Mouse (Mus musculus) CH12.LX (cell line): Measurements from ENCODE around the gene Sds. TPM values are rescaled to one million over a fixed set of nuclear protein-coding genes. Genes with fewer than 3 reads are reported as not detected.

ENCODE experiments used
- DNase-seq: peaks from one replicate; pipeline ENCODE4 v3.0.0-alpha.2; 2013; ENCODE audit errors: extremely low read depth
- H3K27ac ChIP-seq: 2 replicates; pipeline ENCODE4 v1.5.1; 2012; ENCODE audit warnings: low read depth, mild to moderate bottlenecking, control low read depth, moderate library complexity; ENCODE audit not compliant: insufficient read depth
- H3K27me3 ChIP-seq: replicated peaks from 2 replicates; pipeline ENCODE3; 2012; ENCODE audit warnings: inconsistent platforms
- H3K36me3 ChIP-seq, 2 experiments: replicated peaks in 1 of 2; 2 replicates each; pipeline versions ENCODE3 to v1.6.1; 2012; ENCODE audit warnings: inconsistent platforms in 1 of 2, low read length in 1 of 2, mild to moderate bottlenecking in 1 of 2, mixed read lengths in 1 of 2, moderate library complexity in 1 of 2; ENCODE audit not compliant: control insufficient read depth in 1 of 2, insufficient read depth in 1 of 2
- H3K4me1 ChIP-seq, 2 experiments: 2 replicates each; pipeline ENCODE4 v1.6.1; 2012; ENCODE audit warnings: inconsistent platforms in 1 of 2, moderate library complexity in 1 of 2; ENCODE audit not compliant: insufficient read depth in 2 of 2, control insufficient read depth in 1 of 2
- H3K4me2 ChIP-seq: 2 replicates; pipeline ENCODE4 v1.6.1; 2012; ENCODE audit warnings: low read depth, mild to moderate bottlenecking, control low read depth; ENCODE audit not compliant: poor library complexity, insufficient read depth, severe bottlenecking
- H3K4me3 ChIP-seq, 3 experiments: fragments of 150-350 bp in 1 of 3; sonication (generic) in 1 of 3; replicated peaks in 1 of 3; 2 replicates each; pipeline versions ENCODE3 to v1.5.1; 2011 to 2012; ENCODE audit warnings: low read depth in 2 of 3, low read length in 2 of 3, mild to moderate bottlenecking in 2 of 3, moderate library complexity in 2 of 3, control low read depth in 1 of 3, improper control_type of control experiment in 1 of 3, inconsistent platforms in 1 of 3, mixed read lengths in 1 of 3; ENCODE audit not compliant: poor library complexity in 1 of 3
- H3K79me2 ChIP-seq: replicated peaks from 2 replicates; pipeline ENCODE4 v1.6.1; 2012; ENCODE audit warnings: mild to moderate bottlenecking, moderate library complexity; ENCODE audit not compliant: control insufficient read depth, poor library complexity, insufficient read depth, severe bottlenecking; ENCODE audit errors: extremely low read depth
- H3K9ac ChIP-seq: 2 replicates; pipeline ENCODE4 v1.6.1; 2012; ENCODE audit warnings: low read depth, mild to moderate bottlenecking, control low read depth, moderate library complexity; ENCODE audit not compliant: insufficient read depth
- H3K9me3 ChIP-seq: replicated peaks from 2 replicates; pipeline ENCODE3; 2012; ENCODE audit warnings: low read length, inconsistent platforms, mixed read lengths
- JUN ChIP-seq: IDR thresholded peaks from 2 replicates; pipeline ENCODE4 v1.6.1; 2011; ENCODE audit warnings: low read depth, mild to moderate bottlenecking, low read length, improper control_type of control experiment, moderate library complexity; ENCODE audit not compliant: insufficient read depth
- MAX ChIP-seq: IDR thresholded peaks from 2 replicates; pipeline ENCODE4 v1.6.1; 2011; ENCODE audit warnings: low read length, improper control_type of control experiment
- MYC ChIP-seq: IDR thresholded peaks from 2 replicates; pipeline ENCODE4 v1.6.1; 2011; ENCODE audit warnings: low read depth, mild to moderate bottlenecking, improper control_type of control experiment, low read length
- PAX5 ChIP-seq: IDR thresholded peaks from 2 replicates; pipeline ENCODE4 v1.6.1; 2012; ENCODE audit warnings: low read length, inconsistent platforms, mixed read lengths
- POLR2A ChIP-seq: IDR thresholded peaks from 2 replicates; pipeline ENCODE4 v1.6.1; 2011; ENCODE audit warnings: low read depth, mild to moderate bottlenecking, improper control_type of control experiment, low read length
- POLR2AphosphoS2 ChIP-seq: IDR thresholded peaks from 2 replicates; pipeline ENCODE4 v1.6.1; 2011; ENCODE audit warnings: low read depth, low read length, improper control_type of control experiment
- TBP ChIP-seq: conservative IDR thresholded peaks from 2 replicates; pipeline ENCODE4 v1.6.1; 2011; ENCODE audit warnings: low read depth, low read length, improper control_type of control experiment
- TCF12 ChIP-seq: IDR thresholded peaks from 2 replicates; pipeline ENCODE4 v1.6.1; 2014; ENCODE audit warnings: low read depth, mild to moderate bottlenecking, inconsistent platforms, low read length, improper control_type of control experiment
- USF2 ChIP-seq: conservative IDR thresholded peaks from 2 replicates; pipeline ENCODE4 v1.6.1; 2011; ENCODE audit warnings: low read depth, low read length, improper control_type of control experiment
- dilution Hi-C: fragments of 300-500 bp; cut with MboI; formaldehyde crosslinking; loops from 2 replicates; pipeline ENCODE4 v1.14.3; 2020; ENCODE audit warnings: low sequenced_read_pairs; ENCODE audit not compliant: extremely low pct_unique_long_range_greater_than_20kb, extremely low pct_ligation_motif_present
- in situ Hi-C: fragments of 300-500 bp; cut with MboI; formaldehyde crosslinking; loops from 3 replicates; pipeline ENCODE4 v1.14.3; 2019; ENCODE audit warnings: low sequenced_read_pairs, low pct_ligation_motif_present, low pct_unique_long_range_greater_than_20kb, mixed read lengths
- polyA plus RNA-seq: library from polyadenylated mRNA; unstranded; fragments of >175 nt; gene quantifications from 2 replicates; pipeline ENCODE4 v1.2.1, GENCODE M21; 2012; ENCODE audit warnings: low read depth; ENCODE audit not compliant: insufficient read length
- total RNA-seq, 2 experiments: library from RNA; depleted of rRNA; stranded (reverse); fragments of 300-350 nt in 1 of 2; fragments of >200 nt in 1 of 2; gene quantifications; 2 replicates each; pipeline ENCODE4 v1.2.3; 2012 to 2014

The Sds gene
- total and polyA plus RNA-seq, 3 experiments, result 0.76 TPM; not detected in 2

DNA sequence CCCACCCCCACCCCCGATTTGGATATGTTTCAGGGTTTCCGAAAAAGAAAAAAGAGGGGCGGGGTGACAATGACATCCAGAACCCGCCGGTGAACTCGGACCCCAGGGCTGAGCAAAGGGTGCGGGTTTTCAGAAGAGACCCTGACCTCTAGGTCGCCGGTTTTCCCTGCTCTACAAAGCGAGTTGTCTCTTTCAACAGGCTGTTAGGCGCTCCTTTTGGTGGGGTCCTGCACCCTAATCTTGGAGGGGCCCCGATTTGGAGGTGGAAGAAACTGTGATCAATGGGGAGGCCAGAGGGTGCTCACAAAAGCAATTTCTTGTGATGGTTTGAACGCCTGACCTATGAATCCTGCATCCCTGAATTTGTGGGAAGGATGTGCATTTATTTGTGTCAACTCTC lies 37.9 kb upstream of the Sds start:
- H3K4me1 ChIP-seq, result peaks cover 0 to 3% of the 10 kb centered on the region in 2 experiments; a peak in 2 of 4 replicates
- dilution Hi-C loops (no loop called here), in situ Hi-C loops (no loop called here)
- no peaks in the 10 kb centered on the region for H3K36me3 ChIP-seq
- H3K4me3 ChIP-seq, result no peak overlapping the region
- peaks cover 62% of the 10 kb centered on the region for H3K27me3 ChIP-seq
- no peak overlapping the region for H3K27ac ChIP-seq
- H3K79me2 ChIP-seq, result no peaks in the 10 kb centered on the region
- H3K9ac ChIP-seq, result no peak overlapping the region
- no peak for TF ChIP-seq POLR2A
- no peak for TF ChIP-seq JUN
- no peak for TF ChIP-seq USF2
- no peak overlapping the region for H3K4me2 ChIP-seq
- DNase-seq, result no peak
- H3K9me3 ChIP-seq, result peaks cover 40% of the 10 kb centered on the region

DNA sequence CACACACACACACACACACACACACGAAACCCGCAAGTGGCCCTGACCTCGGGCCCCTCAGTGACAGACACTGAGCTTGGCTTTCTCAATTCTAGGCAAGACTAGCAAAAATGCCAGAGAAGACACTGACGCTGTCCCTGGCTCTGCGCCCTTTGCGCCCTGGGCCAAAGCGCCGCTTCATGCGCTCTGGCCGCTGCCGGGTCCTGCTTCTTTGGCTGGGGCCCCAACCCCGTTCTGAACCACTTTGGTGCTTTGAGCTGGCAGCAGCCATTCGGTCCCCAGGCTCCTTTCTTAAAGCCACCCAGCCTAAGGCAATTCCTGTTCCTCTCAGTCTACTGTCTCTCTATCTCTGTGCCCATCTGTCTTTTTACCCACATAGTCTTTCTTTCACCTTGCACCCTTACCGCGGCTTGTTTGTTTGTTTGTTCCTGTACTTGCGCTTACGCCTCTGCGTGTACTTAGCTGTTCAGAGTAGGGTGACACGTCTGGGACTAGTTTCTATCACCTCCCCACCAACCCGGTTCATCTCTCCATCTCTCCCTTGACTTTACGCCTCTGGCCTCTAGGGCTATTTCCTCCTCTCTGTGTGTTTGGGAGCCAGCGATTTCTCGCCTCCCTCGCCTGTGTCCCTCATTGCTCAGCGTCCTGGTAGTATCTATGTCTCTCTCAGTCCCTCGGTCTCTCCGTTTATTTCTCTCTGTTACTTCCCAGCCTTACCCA lies 37.2 kb upstream of the Sds start:
- Histone ChIP-seq H3K79me2 (no peaks in the 10 kb centered on the region), H3K27me3 (peaks cover 58% of the 10 kb centered on the region), H3K4me3 (no peak overlapping the region), H3K27ac (no peak overlapping the region), H3K9ac (no peak overlapping the region), H3K36me3 (no peaks in the 10 kb centered on the region), H3K9me3 (peaks cover 40% of the 10 kb centered on the region), H3K4me1 (peaks cover 0 to 8% of the 10 kb centered on the region in 2 experiments; a peak in 2 of 4 replicates), H3K4me2 (no peak overlapping the region)
- in situ Hi-C loops (no loop called here), dilution Hi-C loops (no loop called here)
- no peak for DNase-seq
- no peak for TF ChIP-seq MAX
- TF ChIP-seq, all 38 proteins: peak for 0

DNA sequence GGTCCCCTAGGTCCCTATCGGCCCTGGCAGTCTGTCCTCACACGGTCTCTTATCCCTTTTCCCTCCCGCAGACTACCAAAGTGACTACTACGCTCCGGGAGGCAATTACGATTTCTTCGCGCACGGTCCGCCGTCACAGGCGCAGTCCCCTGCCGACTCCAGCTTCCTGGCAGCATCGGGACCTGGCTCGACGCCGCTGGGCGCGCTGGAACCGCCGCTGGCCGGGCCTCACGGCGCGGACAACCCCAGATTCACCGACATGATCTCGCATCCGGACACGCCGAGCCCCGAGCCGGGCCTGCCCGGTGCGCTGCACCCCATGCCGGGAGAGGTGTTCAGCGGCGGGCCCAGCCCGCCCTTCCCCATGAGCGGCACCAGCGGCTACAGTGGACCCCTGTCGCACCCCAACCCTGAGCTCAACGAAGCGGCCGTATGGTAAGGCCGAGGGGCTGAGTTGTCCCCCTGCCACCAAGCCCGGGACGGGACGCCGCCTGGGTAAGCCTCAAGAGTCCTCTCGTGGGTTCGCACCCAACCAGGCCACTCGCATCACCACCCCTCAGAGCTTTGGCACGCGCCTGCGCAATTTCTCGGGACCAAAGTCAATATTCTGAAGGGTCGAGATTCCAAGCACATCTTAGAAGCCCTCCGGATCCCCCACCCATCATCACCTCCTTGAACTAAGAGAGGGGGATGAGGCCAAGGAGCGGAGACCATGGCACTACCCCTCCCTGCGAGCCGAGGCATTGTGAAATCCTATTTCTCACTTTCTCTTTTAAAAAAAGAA lies 36.2 kb upstream of the Sds start:
- Histone ChIP-seq H3K27ac (no peak overlapping the region), H3K36me3 (no peaks in the 10 kb centered on the region), H3K4me1 (peaks cover 0 to 16% of the 10 kb centered on the region in 2 experiments; a peak in 2 of 4 replicates), H3K4me2 (peak overlapping the region; percentile 47; the same call in 1 of the 2 replicates), H3K27me3 (peaks cover 54% of the 10 kb centered on the region), H3K4me3 (no peak overlapping the region), H3K9me3 (peaks cover 39% of the 10 kb centered on the region), H3K79me2 (no peaks in the 10 kb centered on the region), H3K9ac (no peak overlapping the region)
- in situ Hi-C loops (no loop called here), dilution Hi-C loops (no loop called here)
- DNase-seq, result no peak
- TF ChIP-seq TBP (no peak), MYC (no peak), MAX (no peak), PAX5 (no peak), TCF12 (no peak), POLR2AphosphoS2 (no peak)
- TF ChIP-seq, all 38 proteins: peak for 0
